Mouse (Mus musculus): Measurements from ENCODE around the gene Nav1. TPM values are rescaled to one million over a fixed set of nuclear protein-coding genes. Genes with fewer than 3 reads are reported as not detected.

The Nav1 gene
- total and polyA plus RNA-seq, 2 experiments from 2014 or later, result 46.5 to 99.1 TPM

DNA sequence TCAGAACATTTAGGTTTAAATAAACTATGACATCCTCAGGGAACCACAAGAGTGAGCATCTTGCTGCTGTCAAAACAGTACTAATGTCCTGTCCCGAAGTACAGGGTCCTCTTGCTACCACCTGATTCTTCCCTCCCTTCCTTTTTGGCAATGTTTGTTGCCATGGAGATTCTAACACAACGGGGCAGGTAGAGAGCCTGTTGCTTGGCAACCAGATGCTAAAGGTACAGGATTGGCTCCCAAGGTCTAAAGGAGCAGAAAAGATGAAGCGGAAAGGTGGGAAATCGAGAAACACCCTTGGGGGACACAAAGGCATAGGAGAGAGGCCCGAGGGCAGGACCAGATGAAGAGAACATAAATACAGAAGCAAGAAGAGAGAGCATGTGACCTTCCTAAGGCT is 17.6 kb upstream of the Nav1 start:
- no peaks in the 10 kb centered on the region for H3K27me3 ChIP-seq (ENCODE audit: insufficient read depth, low read length)
- H3K9me3 ChIP-seq (ENCODE audit: low read length), result no peaks in the 10 kb centered on the region
- H3K9ac ChIP-seq (replicated peaks; ENCODE audit: low read length, poor library complexity, severe bottlenecking), result no peak overlapping the region
- ATAC-seq (ENCODE audit: low FRiP score) (peak; percentile 53), DNase-seq (ENCODE audit: low spot score) (peak; percentile 64)
- H3K4me1 ChIP-seq (ENCODE audit: insufficient read depth, low read length), result no peaks in the 10 kb centered on the region
- no peak overlapping the region for H3K4me2 ChIP-seq (ENCODE audit: low read depth, low read length, poor library complexity, severe bottlenecking)
- H3K4me3 ChIP-seq (ENCODE audit: low read depth, low read length), result no peak overlapping the region
- WGBS, result 33% methylated on average over 5 of the region's 5 CpGs
- H3K36me3 ChIP-seq (ENCODE audit: insufficient read depth, low read length), result no peaks in the 10 kb centered on the region
- 0 out of 2 replicates have a peak overlapping the region, but pooled peaks have one; percentile 13 for H3K27ac ChIP-seq (ENCODE audit: low read depth, low read length)
- TF ChIP-seq CTCF (IDR thresholded peaks at IDR 0.05), result no peak

DNA sequence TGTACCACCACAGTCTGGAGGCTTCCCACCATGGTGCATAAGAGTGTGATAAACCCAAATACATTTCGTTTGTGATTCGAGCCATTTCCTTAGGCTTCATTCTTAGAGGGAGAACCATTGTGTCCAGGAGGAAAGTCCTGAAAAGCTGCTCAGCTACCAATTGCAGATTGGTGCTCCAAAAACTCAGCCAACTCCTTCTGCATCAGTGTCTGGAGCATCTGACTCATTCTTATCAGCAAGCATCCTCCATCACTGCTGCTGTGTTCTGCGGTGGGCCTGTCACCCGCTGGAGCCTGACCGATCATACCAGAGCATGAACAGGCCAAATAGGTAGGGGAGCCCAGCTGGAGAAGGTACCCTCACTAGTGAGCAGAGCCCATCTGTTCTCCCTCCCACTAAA is 16.0 kb upstream of the Nav1 start:
- H3K27ac ChIP-seq (ENCODE audit: low read depth, low read length), result no peak overlapping the region
- no peak overlapping the region for H3K4me2 ChIP-seq (ENCODE audit: low read depth, low read length, poor library complexity, severe bottlenecking)
- H3K4me3 ChIP-seq (ENCODE audit: low read depth, low read length), result no peak overlapping the region
- no peak overlapping the region for H3K9ac ChIP-seq (replicated peaks; ENCODE audit: low read length, poor library complexity, severe bottlenecking)
- H3K36me3 ChIP-seq (ENCODE audit: insufficient read depth, low read length), result no peaks in the 10 kb centered on the region
- H3K9me3 ChIP-seq (ENCODE audit: low read length), result no peaks in the 10 kb centered on the region
- no peak for DNase-seq (ENCODE audit: low spot score)
- WGBS, result 87% methylated on average over 5 of the region's 5 CpGs
- no peak for TF ChIP-seq CTCF (IDR thresholded peaks at IDR 0.05)
- no peak for ATAC-seq (ENCODE audit: low FRiP score)
- H3K27me3 ChIP-seq (ENCODE audit: insufficient read depth, low read length), result no peaks in the 10 kb centered on the region
- H3K4me1 ChIP-seq (ENCODE audit: insufficient read depth, low read length), result no peaks in the 10 kb centered on the region

DNA sequence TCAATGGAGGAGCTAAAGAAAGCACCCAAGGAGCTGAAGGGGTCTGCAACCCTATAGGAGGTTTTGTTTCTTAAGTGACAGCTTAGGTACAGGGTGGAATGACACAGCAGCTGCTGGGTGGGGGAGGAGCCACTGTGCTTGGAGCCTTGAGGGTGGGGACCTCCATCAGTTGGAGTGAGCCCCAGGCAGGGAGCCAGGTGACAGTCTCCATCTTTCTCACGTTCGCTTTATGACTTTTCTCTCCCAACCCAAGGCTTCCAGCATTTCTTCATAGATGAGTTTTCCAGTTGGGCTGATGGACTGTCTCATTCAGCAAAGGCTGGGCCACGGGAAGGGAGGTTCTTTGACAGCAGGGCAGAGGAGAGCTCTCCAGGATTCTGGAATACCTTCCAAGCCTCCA is 14.2 kb upstream of the Nav1 start:
- DNase-seq (ENCODE audit: low spot score) (no peak), ATAC-seq (ENCODE audit: low FRiP score) (no peak)
- Histone ChIP-seq H3K4me2 (ENCODE audit: low read depth, low read length, poor library complexity, severe bottlenecking) (no peak overlapping the region), H3K4me3 (ENCODE audit: low read depth, low read length) (no peak overlapping the region), H3K27ac (ENCODE audit: low read depth, low read length) (no peak overlapping the region), H3K4me1 (ENCODE audit: insufficient read depth, low read length) (no peaks in the 10 kb centered on the region), H3K36me3 (ENCODE audit: insufficient read depth, low read length) (no peaks in the 10 kb centered on the region), H3K27me3 (ENCODE audit: insufficient read depth, low read length) (no peaks in the 10 kb centered on the region), H3K9ac (replicated peaks; ENCODE audit: low read length, poor library complexity, severe bottlenecking) (no peak overlapping the region), H3K9me3 (ENCODE audit: low read length) (no peaks in the 10 kb centered on the region)
- no peak for TF ChIP-seq CTCF (IDR thresholded peaks at IDR 0.05)
- WGBS, result 59% methylated on average over 3 of the region's 3 CpGs

DNA sequence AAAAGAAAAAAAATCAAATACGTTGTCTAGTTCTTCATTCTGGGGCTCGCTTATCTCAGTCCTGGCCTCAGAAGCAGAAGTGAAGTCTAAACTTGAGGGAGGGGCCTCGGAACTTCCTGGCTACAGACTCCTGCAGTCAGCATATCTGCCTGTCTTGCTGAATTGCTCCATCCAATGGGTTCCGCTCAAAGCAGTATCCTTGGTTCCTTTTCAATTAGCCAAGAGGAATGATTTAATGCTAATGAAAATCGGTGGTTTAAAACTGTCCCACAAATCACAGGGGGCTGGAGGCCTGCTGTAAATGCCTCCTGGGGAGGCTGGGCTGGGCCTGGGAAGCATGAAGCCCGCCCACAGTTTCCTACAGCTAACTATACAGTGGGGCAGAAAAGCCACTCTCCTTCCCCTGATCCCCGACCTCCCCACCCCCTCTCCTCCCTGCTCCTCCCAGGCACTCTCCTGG is 12.9 kb upstream of the Nav1 start:
- no peak overlapping the region for H3K4me2 ChIP-seq (ENCODE audit: low read depth, low read length, poor library complexity, severe bottlenecking)
- no peak overlapping the region for H3K9ac ChIP-seq (replicated peaks; ENCODE audit: low read length, poor library complexity, severe bottlenecking)
- peaks cover 5% of the 10 kb centered on the region; the same call in 1 of the 2 replicates for H3K4me1 ChIP-seq (ENCODE audit: insufficient read depth, low read length)
- no peaks in the 10 kb centered on the region for H3K9me3 ChIP-seq (ENCODE audit: low read length)
- TF ChIP-seq CTCF (IDR thresholded peaks at IDR 0.05), result no peak
- no peaks in the 10 kb centered on the region for H3K36me3 ChIP-seq (ENCODE audit: insufficient read depth, low read length)
- DNase-seq (ENCODE audit: low spot score), result no peak
- H3K27me3 ChIP-seq (ENCODE audit: insufficient read depth, low read length), result no peaks in the 10 kb centered on the region
- H3K4me3 ChIP-seq (ENCODE audit: low read depth, low read length), result no peak overlapping the region
- H3K27ac ChIP-seq (ENCODE audit: low read depth, low read length), result 0 out of 2 replicates have a peak overlapping the region, but pooled peaks have one; percentile 32
- ATAC-seq (ENCODE audit: low FRiP score), result no peak
- WGBS, result 23% methylated on average over 7 of the region's 7 CpGs

DNA sequence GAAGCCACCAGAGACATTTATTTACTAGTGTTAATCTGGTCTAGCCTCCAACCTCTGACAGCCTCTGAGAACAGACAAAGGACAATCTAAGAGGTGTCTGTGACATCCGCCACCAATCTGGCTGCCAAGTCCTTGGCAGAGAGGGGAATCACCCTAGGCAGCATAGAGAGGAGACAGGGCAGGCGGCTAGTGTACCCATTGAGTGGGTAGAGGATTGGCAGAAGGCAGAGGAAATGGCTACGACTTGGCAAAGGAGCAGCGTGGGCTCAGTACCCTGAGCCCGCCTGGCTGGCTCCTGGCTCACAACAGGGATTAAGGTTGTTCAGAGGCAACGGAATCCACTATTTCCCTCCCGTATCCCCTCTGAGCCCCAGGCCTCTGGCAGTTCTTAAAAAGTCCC is 12.0 kb upstream of the Nav1 start:
- WGBS, result 31% methylated on average over 7 of the region's 7 CpGs
- DNase-seq (ENCODE audit: low spot score) (peak; percentile 64), ATAC-seq (ENCODE audit: low FRiP score) (0 out of 2 replicates have a peak, but pooled peaks have one; percentile 36)
- Histone ChIP-seq H3K9me3 (ENCODE audit: low read length) (no peaks in the 10 kb centered on the region), H3K27me3 (ENCODE audit: insufficient read depth, low read length) (no peaks in the 10 kb centered on the region), H3K36me3 (ENCODE audit: insufficient read depth, low read length) (no peaks in the 10 kb centered on the region), H3K4me3 (ENCODE audit: low read depth, low read length) (no peak overlapping the region), H3K9ac (replicated peaks; ENCODE audit: low read length, poor library complexity, severe bottlenecking) (no peak overlapping the region), H3K4me1 (ENCODE audit: insufficient read depth, low read length) (peaks cover 5% of the 10 kb centered on the region; the same call in 1 of the 2 replicates), H3K27ac (ENCODE audit: low read depth, low read length) (peak overlapping the region; percentile 32; the same call in 1 of the 2 replicates), H3K4me2 (ENCODE audit: low read depth, low read length, poor library complexity, severe bottlenecking) (no peak overlapping the region)
- TF ChIP-seq CTCF (IDR thresholded peaks at IDR 0.05), result no peak

DNA sequence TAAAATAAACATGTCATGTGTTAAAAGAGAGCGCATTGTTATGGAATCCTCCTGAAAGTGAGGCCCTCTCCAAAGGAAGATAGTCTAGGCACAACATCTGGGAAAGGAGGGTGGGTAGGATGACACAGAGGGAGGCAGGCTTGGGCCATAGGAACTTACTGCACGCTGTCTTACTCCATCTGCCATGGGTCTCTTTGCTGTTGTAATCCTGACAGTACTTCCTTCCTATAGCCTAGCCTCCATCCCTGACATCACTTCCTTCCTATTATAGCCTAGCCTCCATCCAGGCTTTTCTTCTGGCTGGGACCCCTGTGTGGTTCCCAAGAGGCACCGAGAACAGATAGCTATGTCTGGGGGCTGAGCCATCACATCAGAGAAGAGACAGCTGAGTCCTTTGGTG is 10.2 kb upstream of the Nav1 start:
- Histone ChIP-seq H3K27me3 (ENCODE audit: insufficient read depth, low read length) (no peaks in the 10 kb centered on the region), H3K4me1 (ENCODE audit: insufficient read depth, low read length) (peaks cover 5% of the 10 kb centered on the region; the same call in 1 of the 2 replicates), H3K36me3 (ENCODE audit: insufficient read depth, low read length) (no peaks in the 10 kb centered on the region), H3K27ac (ENCODE audit: low read depth, low read length) (no peak overlapping the region), H3K4me3 (ENCODE audit: low read depth, low read length) (no peak overlapping the region), H3K9me3 (ENCODE audit: low read length) (no peaks in the 10 kb centered on the region), H3K9ac (replicated peaks; ENCODE audit: low read length, poor library complexity, severe bottlenecking) (no peak overlapping the region), H3K4me2 (ENCODE audit: low read depth, low read length, poor library complexity, severe bottlenecking) (no peak overlapping the region)
- WGBS, result 97% methylated on average over 3 of the region's 3 CpGs
- no peak for TF ChIP-seq CTCF (IDR thresholded peaks at IDR 0.05)
- DNase-seq (ENCODE audit: low spot score), result no peak
- ATAC-seq (ENCODE audit: low FRiP score), result no peak

Data from midbrain, postnatal 0 days (tissue).